Mouse (Mus musculus) cerebellum, adult 2 months (tissue): Measurements from ENCODE around the gene Hmgn3.

Source experiments
- CTCF ChIP-seq: fragments of 200-500 bp; IDR thresholded peaks from 2 replicates; pipeline ENCODE4 v1.5.1; 2011; ENCODE audit warnings: low read depth, mild to moderate bottlenecking, control low read depth, low read length, moderate library complexity, borderline replicate concordance; ENCODE audit not compliant: insufficient read depth
- POLR2A ChIP-seq: fragments of 200-500 bp; IDR thresholded peaks from 2 replicates; pipeline ENCODE4 v1.6.1; 2011; ENCODE audit warnings: low read length, control low read depth, borderline replicate concordance; ENCODE audit not compliant: insufficient read depth

DNA sequence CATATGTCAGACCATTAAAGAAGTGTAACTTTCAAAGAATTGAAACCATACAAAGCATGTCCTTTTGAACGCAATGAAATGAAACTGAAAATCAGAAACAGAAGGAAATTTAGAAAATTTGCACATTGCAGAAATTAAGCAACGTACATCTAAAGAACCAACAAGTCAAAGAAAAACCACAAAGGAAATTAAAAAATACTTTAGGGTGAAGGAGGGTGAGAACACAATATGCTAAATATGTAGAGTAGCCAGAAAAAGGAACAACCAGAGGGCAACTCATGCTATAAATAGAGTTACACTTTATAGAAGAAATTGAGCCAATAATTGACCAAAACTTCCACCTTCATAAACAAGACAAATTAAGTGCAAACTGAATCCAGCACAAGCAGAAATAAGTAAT, 41.3 kb upstream of the Hmgn3 start:
- TF ChIP-seq CTCF (no peak), POLR2A (no peak)
